Mouse (Mus musculus) ZHBTc4 (cell line): ENCODE results near the gene Mmp17.

Experiments
- DNase-seq: peaks from one replicate; pipeline ENCODE4 v3.0.0-alpha.2; 2011; ENCODE audit warnings: low read depth, low spot score

Gene Mmp17

DNA sequence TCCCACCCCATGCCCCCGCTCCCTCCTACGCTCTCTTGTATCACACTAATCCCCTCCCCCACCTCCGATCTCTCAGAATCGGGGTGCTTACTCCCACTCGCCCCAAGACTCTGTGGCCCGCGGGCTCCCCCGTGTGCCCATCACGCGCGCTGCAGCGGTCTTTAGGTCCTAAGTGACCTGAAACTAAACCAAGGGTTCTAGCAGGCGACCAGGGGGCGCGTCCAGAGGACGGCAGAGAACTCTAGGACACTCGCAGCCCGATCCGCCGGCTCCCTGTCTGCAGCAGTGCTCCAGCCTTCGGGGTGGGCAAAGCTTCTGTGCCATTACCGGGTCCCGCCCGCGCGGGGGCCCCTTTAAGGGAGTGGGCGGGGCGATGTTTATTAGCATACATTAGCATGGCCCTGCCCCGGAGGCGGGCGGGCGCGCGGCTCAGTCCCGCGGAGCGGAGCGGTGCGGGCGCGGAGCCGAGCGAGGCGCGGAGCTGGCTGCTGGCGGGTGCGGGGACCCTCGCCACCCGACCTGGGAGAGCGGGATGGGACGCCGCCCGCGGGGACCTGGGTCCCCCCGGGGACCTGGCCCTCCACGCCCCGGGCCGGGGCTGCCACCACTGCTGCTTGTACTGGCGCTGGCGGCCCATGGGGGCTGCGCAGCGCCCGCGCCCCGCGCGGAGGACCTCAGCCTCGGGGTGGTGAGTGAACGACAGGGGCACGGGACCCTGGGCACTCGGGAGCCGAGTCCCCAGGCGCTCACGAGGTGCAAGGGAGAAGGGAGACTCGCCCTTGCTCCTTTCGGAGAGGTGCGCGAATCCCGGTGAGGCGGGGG lies at the start of gene Mmp17:
Gene Mmp17, plus strand, starts transcription at position 409 of the 822 bp plus-strand sequence.
- peak; percentile 94 for DNase-seq

DNA sequence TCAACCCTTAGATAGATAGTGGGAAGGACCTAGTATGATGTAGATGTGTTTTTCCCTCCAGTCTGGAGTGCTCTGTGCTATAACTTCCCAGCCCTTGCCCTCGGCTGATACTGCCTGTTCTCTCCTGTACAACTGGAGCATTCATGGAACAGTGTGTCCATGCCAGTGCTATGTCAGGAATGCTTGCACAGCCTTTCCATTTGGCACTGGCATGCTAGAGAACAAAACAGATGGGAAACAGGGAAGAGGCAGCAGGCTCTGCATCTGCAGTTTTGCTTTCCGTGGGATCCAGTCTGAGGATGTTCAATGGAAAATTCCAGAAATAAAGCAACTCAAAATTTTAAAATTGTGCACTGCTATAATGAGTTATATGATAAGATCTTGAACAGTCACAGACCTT lies 49.5 kb upstream of the Mmp17 start:
- no peak for DNase-seq

- no peak for DNase-seq
These were observed 48.9 kb upstream of the Mmp17 start for GRCm38 (mm10) chr5:129535021-129535420.

DNA sequence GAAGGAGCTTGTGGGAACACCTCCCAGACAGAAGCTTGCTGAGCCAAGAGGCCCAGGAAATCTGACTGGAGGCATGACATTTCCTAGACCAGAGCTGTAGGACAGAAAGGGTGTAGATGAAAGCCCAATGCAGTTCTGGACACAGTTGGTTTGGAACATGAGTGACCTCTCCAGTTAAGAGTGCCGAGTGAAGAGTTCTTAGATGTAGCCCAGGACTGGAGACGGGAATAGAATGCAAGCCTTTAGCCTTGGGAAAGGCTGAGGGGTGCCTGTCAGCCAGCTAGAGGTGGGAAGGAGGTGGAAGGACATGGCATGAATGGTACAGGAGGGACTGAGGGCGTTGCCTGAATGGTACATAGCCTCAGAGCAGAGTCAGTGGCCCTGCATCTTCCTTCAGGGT lies 48.5 kb upstream of the Mmp17 start:
- no peak for DNase-seq

DNA sequence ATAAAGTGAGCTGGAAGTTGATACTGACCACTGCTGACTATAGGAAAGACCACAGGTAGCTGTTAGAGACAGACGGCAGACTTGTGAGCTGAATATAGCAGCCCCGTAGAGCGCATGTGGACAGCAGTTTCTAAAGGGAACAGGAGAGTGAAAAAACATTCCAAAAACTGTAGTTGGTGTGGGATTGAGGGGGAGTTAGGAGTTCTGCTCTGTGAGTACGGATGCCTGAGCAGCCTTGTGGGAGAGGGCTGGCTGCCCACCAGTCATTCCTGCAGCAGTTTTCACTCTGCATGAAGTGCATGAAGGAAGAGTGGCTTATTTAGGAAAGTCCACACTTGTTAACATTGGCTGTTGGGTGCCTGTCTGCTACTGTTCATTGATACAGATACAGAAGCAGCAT lies 45.1 kb upstream of the Mmp17 start:
- DNase-seq: no peak

DNA sequence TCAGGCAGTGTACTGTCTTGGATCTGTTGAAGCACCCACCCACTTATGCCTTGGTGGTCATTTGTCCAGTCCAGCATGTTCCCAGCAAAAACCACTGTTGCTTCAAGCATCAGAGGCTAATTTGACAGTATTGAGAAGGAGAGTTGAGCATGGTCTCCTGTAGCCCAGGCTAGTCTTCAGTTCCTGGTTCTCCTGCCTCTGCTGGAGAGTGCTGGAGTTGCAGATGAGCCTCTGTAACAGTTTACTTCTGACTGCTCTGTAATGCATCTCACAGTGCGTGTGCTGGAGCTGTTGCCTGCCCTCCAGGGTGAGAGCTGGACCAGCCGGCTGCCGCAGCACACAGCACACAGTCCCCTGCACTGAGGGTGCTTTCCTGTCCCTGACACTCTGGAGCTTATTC lies 41.7 kb upstream of the Mmp17 start:
- DNase-seq: peak; percentile 37

GRCm38 (mm10) chr5:129545787-129546186 lies 38.2 kb upstream of the Mmp17 start:
- no peak for DNase-seq

GRCm38 (mm10) chr5:129549716-129550115 lies 34.3 kb upstream of the Mmp17 start:
- DNase-seq: no peak

DNA sequence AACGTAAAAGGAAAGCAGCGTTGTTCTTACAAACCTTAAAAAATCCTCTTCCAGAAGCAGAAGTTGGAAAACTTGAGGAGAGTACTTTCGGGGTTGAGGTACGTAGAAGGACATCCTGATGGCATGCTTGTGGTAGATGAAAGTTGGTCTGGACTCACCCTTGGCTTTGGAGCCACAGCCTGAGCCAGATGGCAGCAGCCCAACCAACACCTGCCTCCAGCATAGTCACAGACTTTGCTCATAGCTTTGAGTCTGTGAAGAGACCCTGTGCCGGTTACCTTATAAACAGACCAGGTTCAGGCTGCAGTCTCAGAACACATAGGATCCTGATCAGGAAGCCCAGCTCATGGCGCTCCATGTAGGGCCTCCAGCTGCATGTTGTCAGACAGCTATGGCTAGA lies 33.2 kb upstream of the Mmp17 start:
- no peak for DNase-seq

GRCm38 (mm10) chr5:129551991-129552390 lies 32.0 kb upstream of the Mmp17 start:
- no peak for DNase-seq

GRCm38 (mm10) chr5:129553642-129554041 lies 30.3 kb upstream of the Mmp17 start:
- no peak for DNase-seq

DNA sequence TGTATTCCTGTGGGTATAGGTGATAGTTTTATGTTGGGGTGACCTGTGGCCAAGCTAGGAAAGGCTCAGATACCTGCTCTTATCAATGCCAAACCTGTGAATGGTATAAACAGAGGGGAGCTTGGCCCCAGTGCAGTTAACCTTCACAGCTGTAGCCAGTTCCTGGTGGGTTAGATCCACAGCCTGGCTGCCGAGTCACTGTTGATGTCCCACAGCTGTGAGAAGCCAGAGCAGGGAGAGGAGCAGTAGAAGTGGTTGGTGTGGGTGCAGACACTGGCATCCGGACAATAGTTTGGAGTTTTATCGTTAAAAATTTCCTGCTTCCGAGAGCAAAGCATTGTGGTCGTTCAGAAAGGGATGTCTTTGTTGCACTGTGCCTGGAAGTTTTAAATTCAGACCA lies 25.4 kb upstream of the Mmp17 start:
- DNase-seq: no peak

GRCm38 (mm10) chr5:129559283-129559682 lies 24.7 kb upstream of the Mmp17 start:
- no peak for DNase-seq

- no peak for DNase-seq
These were observed 21.6 kb upstream of the Mmp17 start for GRCm38 (mm10) chr5:129562342-129562741.

DNA sequence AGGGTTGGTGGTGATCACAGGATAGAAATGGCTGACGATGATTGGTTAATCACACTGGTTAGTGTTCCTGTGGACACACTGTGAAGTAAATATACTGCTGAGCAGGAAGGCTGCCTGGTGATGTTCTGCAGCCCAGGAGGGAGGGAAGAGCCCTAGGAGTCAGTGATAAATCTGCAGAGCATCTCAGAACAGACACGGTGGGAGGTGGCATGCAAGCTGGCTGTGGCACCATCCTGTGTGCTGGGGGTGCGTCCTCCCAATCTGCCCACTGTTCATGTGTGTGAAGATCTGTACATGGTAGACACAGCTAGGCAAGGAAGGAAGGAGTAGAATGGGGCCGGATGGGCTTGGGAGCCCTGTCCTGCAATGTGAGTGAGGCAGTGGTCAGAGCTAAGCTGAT lies 15.4 kb upstream of the Mmp17 start:
- DNase-seq: no peak

DNA sequence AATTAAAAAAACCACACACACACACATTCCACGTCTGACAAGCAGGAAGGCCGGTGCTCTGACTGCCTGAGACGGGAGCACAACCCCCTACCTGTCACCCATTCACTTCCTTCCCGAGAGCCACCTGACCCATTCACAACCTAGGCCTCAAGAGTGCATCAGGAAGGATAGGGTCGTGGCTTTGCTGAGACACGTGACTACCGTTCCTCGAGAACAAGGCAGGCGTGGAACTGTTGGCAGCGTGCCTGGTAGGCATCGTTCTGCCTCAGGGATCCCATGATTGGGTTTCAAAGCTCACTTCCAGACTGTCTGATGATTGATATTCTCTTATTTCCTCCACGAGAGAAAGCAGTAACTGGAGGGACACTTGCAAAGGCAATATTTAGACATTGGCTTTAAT lies 5.8 kb upstream of the Mmp17 start:
- peak; percentile 68 for DNase-seq

DNA sequence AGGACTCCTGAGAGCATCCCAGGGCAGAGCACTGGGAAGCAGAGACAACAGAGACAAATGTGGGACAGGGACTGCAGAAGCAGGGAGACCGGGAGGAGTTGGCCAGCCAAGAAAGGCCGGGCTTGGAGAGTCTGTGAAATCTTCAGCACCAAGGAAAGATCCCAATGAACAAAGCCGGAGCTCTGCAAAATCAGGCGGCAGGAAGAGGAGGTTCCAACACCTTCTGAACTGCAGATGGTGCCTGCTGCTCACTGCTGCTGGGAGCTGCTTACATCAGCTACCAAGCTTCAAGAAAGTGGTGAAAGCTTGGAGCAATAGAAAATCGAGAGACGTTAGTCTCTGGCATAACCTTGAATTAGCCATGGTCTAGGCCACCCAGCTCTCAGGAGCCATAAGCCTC lies 3.9 kb upstream of the Mmp17 start:
- DNase-seq: no peak

DNA sequence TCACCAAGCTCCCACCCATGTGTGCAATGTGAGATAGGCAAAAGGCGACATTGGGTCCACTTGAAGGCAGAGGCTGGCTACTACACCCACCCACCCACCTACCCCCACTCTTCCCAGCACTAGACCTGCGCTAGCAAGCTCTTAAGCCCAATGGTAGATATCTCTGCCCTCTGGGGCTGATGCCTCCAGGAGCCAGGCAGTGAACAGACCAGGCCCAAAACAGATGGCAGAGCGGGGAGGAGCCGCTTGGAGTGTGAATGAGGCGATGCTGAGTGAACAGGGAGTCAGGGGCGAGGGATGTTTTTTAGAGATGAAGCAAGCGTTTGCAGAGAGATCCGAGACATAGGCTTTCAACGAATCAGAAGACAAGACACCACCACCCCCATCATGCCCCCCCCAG lies 3.4 kb upstream of the Mmp17 start:
- no peak for DNase-seq

GRCm38 (mm10) chr5:129581015-129581414 lies 3.0 kb upstream of the Mmp17 start:
- no peak for DNase-seq

DNA sequence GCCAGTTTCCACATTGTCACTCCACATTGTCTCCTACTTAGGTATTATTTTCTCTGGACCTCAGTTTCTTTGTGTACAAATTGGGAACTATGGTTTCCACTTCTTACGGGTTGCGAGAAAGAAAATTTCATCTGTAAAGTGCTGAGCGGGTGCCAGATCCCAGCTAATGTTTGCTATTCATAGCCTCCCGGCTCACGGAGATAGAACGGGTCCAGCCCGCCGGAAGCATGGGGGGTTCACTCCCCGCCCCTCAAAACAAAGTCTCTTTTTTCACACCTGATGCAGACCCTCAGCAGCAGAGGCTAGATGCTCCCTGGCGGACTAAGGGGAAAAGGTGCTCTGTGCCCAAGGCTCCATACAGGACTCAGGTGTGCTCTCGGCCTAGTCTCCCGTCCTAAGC lies 638 bp upstream of the Mmp17 start:
- no peak for DNase-seq

GRCm38 (mm10) chr5:129584583-129585541 lies 893 bp downstream of the Mmp17 start:
- peak; percentile 48 for DNase-seq

DNA sequence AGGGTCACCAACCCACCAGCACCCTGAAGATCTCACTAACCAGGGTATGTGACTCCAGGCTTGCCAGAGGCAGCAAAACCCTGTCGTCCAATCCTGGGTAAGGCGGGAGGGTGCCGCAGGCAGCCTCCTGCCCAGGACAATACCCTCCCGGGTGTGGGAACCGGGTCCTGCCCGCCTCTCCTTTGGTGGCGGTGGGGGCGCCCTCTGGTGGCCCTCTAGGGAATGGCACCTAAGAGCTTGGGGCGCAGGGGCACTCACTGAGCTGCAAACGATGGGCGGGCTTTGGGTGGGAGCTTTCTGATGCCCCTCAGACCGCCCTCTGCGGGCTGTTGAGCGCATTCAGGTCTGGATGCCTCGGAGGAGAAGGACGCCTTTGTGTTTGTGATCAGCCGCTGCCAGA lies 2.0 kb downstream of the Mmp17 start:
- peak; percentile 94 for DNase-seq

DNA sequence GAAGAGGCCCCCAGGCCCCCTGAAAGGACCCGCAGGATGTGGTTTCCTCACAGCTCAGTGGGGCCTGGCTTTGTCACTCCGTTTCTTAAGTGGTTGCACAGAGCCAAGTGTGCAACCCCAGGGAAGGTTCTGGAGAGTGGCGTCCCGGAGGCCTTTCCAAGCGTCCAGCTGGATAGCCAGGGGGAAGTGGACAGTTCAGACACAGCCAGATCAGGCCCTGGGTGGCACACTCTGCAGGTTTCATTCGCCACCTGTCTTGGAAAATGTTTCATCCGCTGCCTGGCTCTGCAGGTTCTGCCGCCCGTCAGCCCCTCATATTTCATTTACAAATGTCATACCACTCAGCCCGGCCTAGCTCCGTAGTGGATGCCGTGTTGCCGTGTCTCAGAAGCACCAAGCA lies 2.5 kb downstream of the Mmp17 start:
- no peak for DNase-seq
